Mouse (Mus musculus) adrenal gland, adult 8-10 months (tissue): ENCODE measurements at regions not wholly inside any gene's neighbourhood (a gene's known extent, or its start where the extent isn't known, plus 50 kb on each side); places are given as distances from the start of the nearest gene placed in this dataset.

Experiments used
- DNase-seq: peaks from one replicate; pipeline ENCODE4 v3.0.0; 2022

- DNase-seq, result no peak
Measured at GRCm38 (mm10) chrX:5765702-5766101, 96.8 kb downstream of the Btbd35f7 start.

- DNase-seq, result no peak
Measured at GRCm38 (mm10) chrX:5798433-5798832, 129.6 kb downstream of the Btbd35f7 start.

DNA sequence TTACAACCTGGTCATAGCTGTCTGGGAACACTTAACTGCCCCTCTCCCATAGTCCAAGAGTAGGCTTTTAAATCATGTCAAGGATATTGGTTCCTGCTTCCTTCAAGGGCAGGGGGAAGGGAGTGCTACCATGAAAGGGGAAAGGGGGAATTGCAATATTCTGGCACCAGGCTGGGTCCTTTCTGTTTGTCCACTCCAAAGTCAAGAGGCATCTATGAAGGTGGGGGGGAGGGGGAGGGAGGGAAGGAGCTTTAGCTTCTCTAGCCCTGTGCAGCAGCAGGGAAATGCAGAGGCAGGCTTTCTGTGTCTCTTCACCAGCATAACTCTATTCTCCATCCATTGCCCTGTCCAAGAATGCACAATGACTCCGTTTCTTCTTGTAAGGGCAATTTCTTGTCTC is 130.0 kb downstream of the Btbd35f7 start:
- DNase-seq, result no peak

GRCm38 (mm10) chrX:5803181-5803580 is 134.3 kb downstream of the Btbd35f7 start:
- peak; percentile 3 for DNase-seq
